Mouse (Mus musculus) lung, embryonic 15.5 days (tissue): ENCODE results near the gene Pde6g. TPM values are rescaled to one million over a fixed set of nuclear protein-coding genes. Genes with fewer than 3 reads are reported as not detected.
"Not testable (repeated sequence)": the region's sequence is repeated elsewhere in the genome, so short reads cannot be mapped to it uniquely, and the experiment has no call there.

Source experiments
- ATAC-seq: fragments of 200-750 bp; cut with Nextera tagmentation; 2 replicates; pipeline ENCODE4 v1.8.0; 2017; ENCODE audit warnings: moderate number of reproducible peaks, borderline replicate concordance; ENCODE audit not compliant: low FRiP score, low TSS enrichment; ENCODE audit errors: extremely low read depth
- H3K27ac ChIP-seq: fragments of 300-500 bp; sonication (generic); 2 replicates; pipeline ENCODE4 v1.5.1; 2015; ENCODE audit warnings: moderate library complexity, mild to moderate bottlenecking, inconsistent platforms
- H3K27me3 ChIP-seq: fragments of 300-500 bp; sonication (generic); 2 replicates; pipeline ENCODE4 v1.6.1; 2015; ENCODE audit warnings: inconsistent platforms
- H3K36me3 ChIP-seq: fragments of 300-500 bp; sonication (generic); 2 replicates; pipeline ENCODE4 v1.6.1; 2015; ENCODE audit warnings: inconsistent platforms
- H3K4me1 ChIP-seq: fragments of 300-500 bp; sonication (generic); 2 replicates; pipeline ENCODE4 v1.6.1; 2015; ENCODE audit warnings: inconsistent platforms
- H3K4me2 ChIP-seq: fragments of 300-500 bp; sonication (generic); 2 replicates; pipeline ENCODE4 v1.6.1; 2015; ENCODE audit warnings: inconsistent platforms, mild to moderate bottlenecking, moderate library complexity
- H3K4me3 ChIP-seq: fragments of 300-500 bp; sonication (generic); 2 replicates; pipeline ENCODE4 v1.5.1; 2015; ENCODE audit warnings: mild to moderate bottlenecking, inconsistent platforms
- H3K9ac ChIP-seq: fragments of 300-500 bp; sonication (generic); 2 replicates; pipeline ENCODE4 v1.6.1; 2015; ENCODE audit warnings: inconsistent platforms
- H3K9me3 ChIP-seq: fragments of 300-500 bp; sonication (generic); 2 replicates; pipeline ENCODE4 v1.6.1; 2016; ENCODE audit warnings: inconsistent platforms
- WGBS: fragments of 180-500 bp; shearing (Covaris S2); methylation state at CpG from one replicate; pipeline ENCODE4 v1.1.7; 2015; 5-methylcytosine and 5-hydroxymethylcytosine counted together
- polyA plus RNA-seq: library from polyadenylated mRNA; unstranded; fragments of >200 nt; fragmentation: Nextera tagmentation; extraction: Ambion mirVana; gene quantifications from 2 replicates; pipeline ENCODE4 v1.2.1, GENCODE M21; 2015

Gene Pde6g
- polyA plus RNA-seq, 1 experiment from 2014 or later: 0.31 TPM

- Histone ChIP-seq H3K4me1 (no peaks in the 10 kb centered on the region), H3K36me3 (no peaks in the 10 kb centered on the region), H3K4me3 (no peak overlapping the region), H3K9ac (no peak overlapping the region), H3K27me3 (no peaks in the 10 kb centered on the region), H3K27ac (no peak overlapping the region), H3K4me2 (no peak overlapping the region), H3K9me3 (no peaks in the 10 kb centered on the region)
- 69% methylated on average over 6 of the region's 6 CpGs for WGBS
- ATAC-seq: no peak
These were observed 9.2 kb downstream of the Pde6g start for GRCm38 (mm10) chr11:120444106-120444505.

GRCm38 (mm10) chr11:120442765-120443280, 10.5 kb downstream of the Pde6g start:
- H3K9me3 ChIP-seq: no peaks in the 10 kb centered on the region
- no peaks in the 10 kb centered on the region for H3K27me3 ChIP-seq
- ATAC-seq: no peak
- no peaks in the 10 kb centered on the region for H3K4me1 ChIP-seq
- H3K9ac ChIP-seq: no peak overlapping the region
- no peak overlapping the region for H3K4me2 ChIP-seq
- no peak overlapping the region for H3K4me3 ChIP-seq
- no peak overlapping the region for H3K27ac ChIP-seq
- H3K36me3 ChIP-seq: no peaks in the 10 kb centered on the region
- WGBS: 85% methylated on average over 3 of the region's 3 CpGs

- H3K9ac ChIP-seq: no peak within 1 kb of the TSS
- H3K9me3 ChIP-seq: no peaks in the 10 kb centered on the region
- 82% methylated on average over 3 of the region's 3 CpGs for WGBS
- H3K4me1 ChIP-seq: no peaks in the 10 kb centered on the region
- no peak within 1 kb of the TSS for H3K4me2 ChIP-seq
- ATAC-seq: no peak
- H3K27me3 ChIP-seq: no peaks in the 10 kb centered on the region
- no peak within 1 kb of the TSS for H3K4me3 ChIP-seq
- no peak within 1 kb of the TSS for H3K27ac ChIP-seq
- no peaks in the 10 kb centered on the region for H3K36me3 ChIP-seq
These were observed 11.0 kb downstream of the Pde6g start, which contains the start of gene Tspan10 for GRCm38 (mm10) chr11:120442344-120442743. Gene Tspan10 (plus strand): TSS chr11:120442644.

GRCm38 (mm10) chr11:120437857-120438385, 15.4 kb downstream of the Pde6g start:
- Histone ChIP-seq H3K4me2 (peak overlapping the region; percentile 77), H3K4me1 (peaks cover 12% of the 10 kb centered on the region), H3K36me3 (peaks cover 13% of the 10 kb centered on the region; the same call in 1 of the 2 replicates), H3K27ac (peak overlapping the region; percentile 69), H3K27me3 (no peaks in the 10 kb centered on the region), H3K9ac (peak overlapping the region; percentile 92), H3K4me3 (peak overlapping the region; percentile 80), H3K9me3 (no peaks in the 10 kb centered on the region)
- WGBS: 21% methylated on average over 12 of the region's 12 CpGs
- ATAC-seq: no peak

- Histone ChIP-seq H3K27ac (peak within 1 kb of the TSS; percentile 69), H3K4me2 (peak within 1 kb of the TSS; percentile 77), H3K4me1 (peaks cover 12% of the 10 kb centered on the region), H3K36me3 (peaks cover 19% of the 10 kb centered on the region), H3K4me3 (peak within 1 kb of the TSS; percentile 80), H3K9ac (peak within 1 kb of the TSS; percentile 92), H3K9me3 (no peaks in the 10 kb centered on the region), H3K27me3 (no peaks in the 10 kb centered on the region)
- under 1% methylated on average over 69 of the region's 77 CpGs for whole genome bisulfite sequencing
- peak; percentile 85 for ATAC-seq
These were observed 16.0 kb downstream of the Pde6g start, which contains the start of gene Nploc4 for GRCm38 (mm10) chr11:120437152-120437856. Gene Nploc4 (minus strand): TSS chr11:120437708.

GRCm38 (mm10) chr11:120426727-120427126, 26.6 kb downstream of the Pde6g start:
- Histone ChIP-seq H3K27ac (no peak overlapping the region), H3K36me3 (peaks cover 67% of the 10 kb centered on the region)

GRCm38 (mm10) chr11:120423569-120424295, 29.6 kb downstream of the Pde6g start:
- no peak overlapping the region for H3K27ac ChIP-seq
- H3K4me1 ChIP-seq: no peaks in the 10 kb centered on the region
- WGBS: 62% methylated on average over 9 of the region's 9 CpGs
- no peak overlapping the region for H3K9ac ChIP-seq
- H3K27me3 ChIP-seq: no peaks in the 10 kb centered on the region
- no peak overlapping the region for H3K4me2 ChIP-seq
- H3K4me3 ChIP-seq: no peak overlapping the region
- peaks cover 73% of the 10 kb centered on the region for H3K36me3 ChIP-seq
- ATAC-seq: no peak
- no peaks in the 10 kb centered on the region for H3K9me3 ChIP-seq

More at GRCm38 (mm10) chr11:120426727-120427126, 26.6 kb downstream of the Pde6g start:
- 81% methylated on average over 3 of the region's 3 CpGs for WGBS
- Histone ChIP-seq H3K4me1 (no peaks in the 10 kb centered on the region), H3K9ac (no peak overlapping the region), H3K9me3 (no peaks in the 10 kb centered on the region), H3K27me3 (no peaks in the 10 kb centered on the region), H3K4me3 (no peak overlapping the region), H3K4me2 (no peak overlapping the region)
- ATAC-seq: no peak

GRCm38 (mm10) chr11:120422651-120423568, 30.4 kb downstream of the Pde6g start:
- 71% methylated on average over 13 of the region's 13 CpGs for WGBS
- H3K27ac ChIP-seq: no peak overlapping the region

GRCm38 (mm10) chr11:120418592-120418991, 34.7 kb downstream of the Pde6g start:
- Histone ChIP-seq H3K27me3 (no peaks in the 10 kb centered on the region), H3K27ac (no peak overlapping the region), H3K4me2 (no peak overlapping the region), H3K4me3 (no peak overlapping the region), H3K9me3 (no peaks in the 10 kb centered on the region), H3K4me1 (no peaks in the 10 kb centered on the region), H3K9ac (no peak overlapping the region), H3K36me3 (peaks cover 77% of the 10 kb centered on the region)
- ATAC-seq: no peak
- 75% methylated on average over 1 of the region's 1 CpGs for WGBS

More at GRCm38 (mm10) chr11:120422651-120423568, 30.4 kb downstream of the Pde6g start:
- Histone ChIP-seq H3K27me3 (no peaks in the 10 kb centered on the region), H3K4me3 (no peak overlapping the region), H3K4me1 (no peaks in the 10 kb centered on the region), H3K4me2 (no peak overlapping the region), H3K9ac (no peak overlapping the region), H3K9me3 (no peaks in the 10 kb centered on the region), H3K36me3 (peaks cover 73% of the 10 kb centered on the region)
- no peak for ATAC-seq

- peaks cover 85% of the 10 kb centered on the region for H3K36me3 ChIP-seq
- no peak overlapping the region for H3K4me3 ChIP-seq
- H3K9me3 ChIP-seq: no peaks in the 10 kb centered on the region
- ATAC-seq: no peak
- no peak overlapping the region for H3K27ac ChIP-seq
- no peaks in the 10 kb centered on the region for H3K4me1 ChIP-seq
- WGBS: 83% methylated on average over 7 of the region's 7 CpGs
- no peaks in the 10 kb centered on the region for H3K27me3 ChIP-seq
- no peak overlapping the region for H3K4me2 ChIP-seq
- no peak overlapping the region for H3K9ac ChIP-seq
These were observed 35.4 kb downstream of the Pde6g start for GRCm38 (mm10) chr11:120417852-120418251.

- peaks cover 92% of the 10 kb centered on the region for H3K36me3 ChIP-seq
- H3K9ac ChIP-seq, H3K4me1 ChIP-seq, H3K27ac ChIP-seq, H3K27me3 ChIP-seq, ATAC-seq, H3K9me3 ChIP-seq, H3K4me2 ChIP-seq, H3K4me3 ChIP-seq: not testable (repeated sequence)
- 94% methylated on average over 9 of the region's 10 CpGs for WGBS
These were observed 39.7 kb downstream of the Pde6g start for GRCm38 (mm10) chr11:120413621-120414020.
